Mouse (Mus musculus) MEL (cell line): ENCODE data around the gene Tbck. TPM values are rescaled to one million over a fixed set of nuclear protein-coding genes. Genes with fewer than 3 reads are reported as not detected.

Experiments used
- DNase-seq: peaks from one replicate; pipeline ENCODE4 v3.0.0; 2011; ENCODE audit warnings: low read depth, low spot score
- H3K27ac ChIP-seq: 2 replicates; pipeline ENCODE4 v1.5.1; 2012; ENCODE audit warnings: low read depth, mild to moderate bottlenecking, control low read depth, low read length, moderate library complexity; ENCODE audit not compliant: control insufficient read depth
- H3K27me3 ChIP-seq, 2 experiments: fragments of 150-350 bp in 1 of 2; sonication (generic) in 1 of 2; 2 replicates each; pipeline ENCODE4 v1.6.1; 2012; ENCODE audit warnings: low read length in 2 of 2, mild to moderate bottlenecking in 2 of 2, improper control_type of control experiment in 1 of 2, moderate library complexity in 1 of 2; ENCODE audit not compliant: insufficient read depth in 2 of 2, control insufficient read depth in 1 of 2
- H3K36me3 ChIP-seq, 2 experiments: 2 replicates each; pipeline ENCODE4 v1.6.1; 2012 to 2014; ENCODE audit warnings: low read length in 2 of 2, improper control_type of control experiment in 1 of 2, inconsistent platforms in 1 of 2, mild to moderate bottlenecking in 1 of 2; ENCODE audit not compliant: insufficient read depth in 2 of 2, control insufficient read depth in 1 of 2
- H3K4me1 ChIP-seq, 2 experiments: fragments of 150-350 bp in 1 of 2; sonication (generic) in 1 of 2; 2 replicates each; pipeline ENCODE4 v1.6.1; 2012; ENCODE audit warnings: low read length in 2 of 2, improper control_type of control experiment in 1 of 2, mild to moderate bottlenecking in 1 of 2; ENCODE audit not compliant: insufficient read depth in 2 of 2, control insufficient read depth in 1 of 2
- H3K4me3 ChIP-seq, 2 experiments: fragments of 150-350 bp in 1 of 2; sonication (generic) in 1 of 2; 2 replicates each; pipeline ENCODE4 v1.5.1; 2012; ENCODE audit warnings: low read depth in 2 of 2, low read length in 2 of 2, mild to moderate bottlenecking in 2 of 2, moderate library complexity in 2 of 2, control low read depth in 1 of 2, improper control_type of control experiment in 1 of 2; ENCODE audit not compliant: control insufficient read depth in 1 of 2, insufficient read depth in 1 of 2
- H3K79me2 ChIP-seq: 2 replicates; pipeline ENCODE4 v1.6.1; 2012; ENCODE audit warnings: mild to moderate bottlenecking, low read length, moderate library complexity; ENCODE audit not compliant: control insufficient read depth, poor library complexity, insufficient read depth
- H3K9ac ChIP-seq: 2 replicates; pipeline ENCODE4 v1.6.1; 2012; ENCODE audit warnings: low read depth, mild to moderate bottlenecking, control low read depth, low read length, moderate library complexity; ENCODE audit not compliant: control insufficient read depth, poor library complexity, severe bottlenecking
- H3K9me3 ChIP-seq: fragments of 150-350 bp; sonication (generic); replicated peaks from 2 replicates; pipeline ENCODE4 v1.6.1; 2012; ENCODE audit warnings: mild to moderate bottlenecking, low read length, improper control_type of control experiment, moderate library complexity; ENCODE audit not compliant: insufficient read depth
- BHLHE40 ChIP-seq: IDR thresholded peaks from 2 replicates; pipeline ENCODE4 v1.6.1; 2012; ENCODE audit warnings: low read depth, mild to moderate bottlenecking, inconsistent platforms, low read length, improper control_type of control experiment, borderline replicate concordance
- CHD1 ChIP-seq: IDR thresholded peaks from 2 replicates; pipeline ENCODE4 v1.6.1; 2012; ENCODE audit warnings: low read depth, mild to moderate bottlenecking, inconsistent platforms, low read length, improper control_type of control experiment
- CHD2 ChIP-seq: IDR thresholded peaks from 2 replicates; pipeline ENCODE4 v1.6.1; 2011; ENCODE audit warnings: low read length, improper control_type of control experiment
- CTCF ChIP-seq, 3 experiments: IDR thresholded peaks in 2 of 3; conservative IDR thresholded peaks in 1 of 3; 2 replicates each; pipeline ENCODE4 v1.5.1; 2011 to 2012; ENCODE audit warnings: low read length in 3 of 3, low read depth in 2 of 3, mild to moderate bottlenecking in 2 of 3, improper control_type of control experiment in 1 of 3, inconsistent platforms in 1 of 3, mixed read lengths in 1 of 3, moderate library complexity in 1 of 3; ENCODE audit not compliant: control insufficient read depth in 1 of 3, insufficient read depth in 1 of 3, poor library complexity in 1 of 3, severe bottlenecking in 1 of 3
- E2F4 ChIP-seq: IDR thresholded peaks from 2 replicates; pipeline ENCODE4 v1.6.1; 2011; ENCODE audit warnings: low read depth, low read length, improper control_type of control experiment, borderline replicate concordance
- ELF1 ChIP-seq: IDR thresholded peaks from 2 replicates; pipeline ENCODE4 v1.6.1; 2014; ENCODE audit warnings: low read depth, mild to moderate bottlenecking, inconsistent platforms, low read length, improper control_type of control experiment, moderate library complexity
- EP300 ChIP-seq, 2 experiments: IDR thresholded peaks; 2 replicates each; pipeline ENCODE4 v1.6.1; 2011; ENCODE audit warnings: improper control_type of control experiment in 2 of 2, low read length in 2 of 2, low read depth in 1 of 2, mild to moderate bottlenecking in 1 of 2
- GABPA ChIP-seq: IDR thresholded peaks from 2 replicates; pipeline ENCODE4 v1.6.1; 2012; ENCODE audit warnings: low read depth, mild to moderate bottlenecking, inconsistent platforms, low read length, improper control_type of control experiment, moderate library complexity
- GATA1 ChIP-seq: IDR thresholded peaks from 2 replicates; pipeline ENCODE4 v1.6.1; 2011; ENCODE audit warnings: low read depth, low read length, improper control_type of control experiment
- KAT2A ChIP-seq: conservative IDR thresholded peaks from 2 replicates; pipeline ENCODE4 v1.6.1; 2012; ENCODE audit warnings: low read depth, low read length, improper control_type of control experiment, inconsistent platforms
- MAX ChIP-seq: IDR thresholded peaks from 2 replicates; pipeline ENCODE4 v1.6.1; 2011; ENCODE audit warnings: low read length, improper control_type of control experiment
- MEF2A ChIP-seq: IDR thresholded peaks from 2 replicates; pipeline ENCODE4 v1.6.1; 2014; ENCODE audit warnings: low read depth, mild to moderate bottlenecking, inconsistent platforms, low read length, improper control_type of control experiment; ENCODE audit not compliant: poor library complexity, insufficient replicate concordance, severe bottlenecking; ENCODE audit errors: extremely low read depth
- MXI1 ChIP-seq: IDR thresholded peaks from 2 replicates; pipeline ENCODE4 v1.6.1; 2011; ENCODE audit warnings: mild to moderate bottlenecking, low read depth, low read length, improper control_type of control experiment
- MYC ChIP-seq: IDR thresholded peaks from 2 replicates; pipeline ENCODE4 v1.6.1; 2011; ENCODE audit warnings: low read depth, mild to moderate bottlenecking, low read length, improper control_type of control experiment, moderate library complexity
- POLR2A ChIP-seq, 2 experiments: IDR thresholded peaks; 2 replicates each; pipeline ENCODE4 v1.6.1; 2011 to 2012; ENCODE audit warnings: low read length in 2 of 2, mild to moderate bottlenecking in 2 of 2, control low read depth in 1 of 2, improper control_type of control experiment in 1 of 2, low read depth in 1 of 2, moderate library complexity in 1 of 2; ENCODE audit not compliant: control insufficient read depth in 1 of 2, insufficient read depth in 1 of 2, poor library complexity in 1 of 2
- POLR2AphosphoS5 ChIP-seq: IDR thresholded peaks from 2 replicates; pipeline ENCODE4 v1.6.1; 2012; ENCODE audit warnings: low read depth, borderline replicate concordance, mild to moderate bottlenecking, inconsistent platforms, low read length, moderate library complexity, mixed read lengths
- SIN3A ChIP-seq: IDR thresholded peaks from 2 replicates; pipeline ENCODE4 v1.6.1; 2012; ENCODE audit warnings: low read length, improper control_type of control experiment, inconsistent platforms
- UBTF ChIP-seq: IDR thresholded peaks from 2 replicates; pipeline ENCODE4 v1.6.1; 2012; ENCODE audit warnings: low read depth, mild to moderate bottlenecking, inconsistent platforms, low read length, improper control_type of control experiment, moderate library complexity, borderline replicate concordance; ENCODE audit not compliant: insufficient read depth
- USF1 ChIP-seq: IDR thresholded peaks from 2 replicates; pipeline ENCODE4 v1.6.1; 2014; ENCODE audit warnings: low read depth, mild to moderate bottlenecking, inconsistent platforms, low read length, improper control_type of control experiment, moderate library complexity
- ZKSCAN1 ChIP-seq: IDR thresholded peaks from 2 replicates; pipeline ENCODE4 v1.6.1; 2012; ENCODE audit warnings: low read depth, mild to moderate bottlenecking, inconsistent platforms, low read length, improper control_type of control experiment, moderate library complexity
- ZNF384 ChIP-seq: IDR thresholded peaks from 2 replicates; pipeline ENCODE4 v1.6.1; 2012; ENCODE audit warnings: low read depth, mild to moderate bottlenecking, inconsistent platforms, low read length, improper control_type of control experiment
- polyA plus RNA-seq, 2 experiments: library from polyadenylated mRNA; stranded (reverse) in 1 of 2; unstranded in 1 of 2; fragments of >175 nt in 1 of 2; fragments of >200 nt in 1 of 2; gene quantifications; 2 replicates each; pipeline versions ENCODE4 v1.2.1 to v1.2.4; 2012; ENCODE audit warnings: low replicate concordance in 2 of 2, low read depth in 1 of 2; ENCODE audit not compliant: insufficient read length in 2 of 2, insufficient read depth in 1 of 2, missing spikeins in 1 of 2
- total RNA-seq: library from RNA; depleted of rRNA; stranded (reverse); fragments of 300-350 nt; gene quantifications from 2 replicates; pipeline ENCODE4 v1.2.3, GENCODE M21; 2012

The Tbck gene
- total and polyA plus RNA-seq, 3 experiments: 4.6 to 7.5 TPM; not detected in 1

DNA sequence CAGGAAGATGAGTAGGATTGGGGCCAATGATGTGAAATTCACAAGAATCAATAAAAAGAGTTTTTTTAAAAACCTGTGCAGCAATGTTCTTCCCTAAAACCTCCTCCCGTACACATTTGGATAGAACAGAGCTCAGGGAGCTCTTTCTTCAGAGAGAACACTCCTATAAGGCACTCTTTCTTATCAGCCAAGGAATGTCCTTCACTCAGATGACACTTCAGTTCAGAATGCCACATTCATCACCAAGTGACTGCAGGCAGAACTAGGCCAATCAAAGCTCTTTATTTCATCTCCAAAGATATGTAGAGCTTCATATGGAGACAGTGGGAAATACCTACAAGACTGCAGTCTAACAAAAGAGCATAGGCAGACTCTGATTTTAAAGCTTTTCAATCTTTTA lies 116.3 kb downstream of the Tbck start:
- H3K79me2 ChIP-seq: no peaks in the 10 kb centered on the region
- no peak overlapping the region for H3K4me3 ChIP-seq
- H3K4me1 ChIP-seq: no peaks in the 10 kb centered on the region
- DNase-seq: no peak
- H3K9me3 ChIP-seq: no peaks in the 10 kb centered on the region
- H3K27me3 ChIP-seq: no peaks in the 10 kb centered on the region
- no peak overlapping the region for H3K27ac ChIP-seq
- H3K36me3 ChIP-seq: peaks cover 0 to 2% of the 10 kb centered on the region in 2 experiments; a peak in 1 of 4 replicates
- no peak overlapping the region for H3K9ac ChIP-seq
- TF ChIP-seq BHLHE40 (no peak), CHD2 (no peak), USF1 (no peak), UBTF (no peak), MEF2A (no peak), POLR2A (IDR thresholded peaks at IDR 0.05; ENCODE audit: control insufficient read depth in 1 of 2, insufficient read depth in 1 of 2, low read depth in 1 of 2, low read length in 2 of 2, poor library complexity in 1 of 2) (no peak), GATA1 (no peak)

- Histone ChIP-seq H3K4me3 (no peak overlapping the region), H3K4me1 (no peaks in the 10 kb centered on the region)
- TF ChIP-seq CHD1 (no peak), SIN3A (no peak), KAT2A (no peak), USF1 (no peak), E2F4 (no peak), ZNF384 (no peak), POLR2AphosphoS5 (no peak), MAX (no peak), ELF1 (no peak), CTCF (IDR thresholded peaks at IDR 0.05 in 2 of 3, conservative IDR thresholded peaks at IDR 0.05 in 1 of 3; ENCODE audit: control insufficient read depth in 1 of 3, insufficient read depth in 1 of 3, low read depth in 2 of 3, low read length in 3 of 3, poor library complexity in 1 of 3, severe bottlenecking in 1 of 3) (no peak), MEF2A (no peak), ZKSCAN1 (no peak), MYC (no peak), GABPA (no peak), MXI1 (no peak), EP300 (IDR thresholded peaks at IDR 0.05; ENCODE audit: low read depth in 1 of 2, low read length in 2 of 2) (no peak)
- TF ChIP-seq, all 39 proteins: peak for 0
- DNase-seq: no peak
- H3K27me3 ChIP-seq: no peaks in the 10 kb centered on the region
- no peaks in the 10 kb centered on the region for H3K36me3 ChIP-seq
- no peak overlapping the region for H3K27ac ChIP-seq
- no peak overlapping the region for H3K9ac ChIP-seq
- no peaks in the 10 kb centered on the region for H3K9me3 ChIP-seq
- no peaks in the 10 kb centered on the region for H3K79me2 ChIP-seq
Observed at GRCm38 (mm10) chr3:132801910-132802309, 118.0 kb downstream of the Tbck start.
